Mouse (Mus musculus) heart, postnatal 10 days (tissue): ENCODE measurements around the gene Pptc7. TPM values are rescaled to one million over a fixed set of nuclear protein-coding genes. Genes with fewer than 3 reads are reported as not detected.
A peak's percentile ranks its signal among the peaks of the same experiment; 100 is the strongest.

Experiments
- DNase-seq, 2 experiments: peaks; one replicate each; pipeline ENCODE4 v3.0.0; 2021
- intact Hi-C: fragments of 180-260 bp; cut with DNase I; formaldehyde crosslinking; loops from one replicate; pipeline ENCODE4 v1.15.1; 2025
- total RNA-seq, 2 experiments: library from RNA; stranded (reverse); gene quantifications; 2 replicates each; pipeline ENCODE4 v1.2.3; 2021

Gene Pptc7
- total RNA-seq: 10 to 100 TPM; 63.4 to 83.1 TPM

DNA sequence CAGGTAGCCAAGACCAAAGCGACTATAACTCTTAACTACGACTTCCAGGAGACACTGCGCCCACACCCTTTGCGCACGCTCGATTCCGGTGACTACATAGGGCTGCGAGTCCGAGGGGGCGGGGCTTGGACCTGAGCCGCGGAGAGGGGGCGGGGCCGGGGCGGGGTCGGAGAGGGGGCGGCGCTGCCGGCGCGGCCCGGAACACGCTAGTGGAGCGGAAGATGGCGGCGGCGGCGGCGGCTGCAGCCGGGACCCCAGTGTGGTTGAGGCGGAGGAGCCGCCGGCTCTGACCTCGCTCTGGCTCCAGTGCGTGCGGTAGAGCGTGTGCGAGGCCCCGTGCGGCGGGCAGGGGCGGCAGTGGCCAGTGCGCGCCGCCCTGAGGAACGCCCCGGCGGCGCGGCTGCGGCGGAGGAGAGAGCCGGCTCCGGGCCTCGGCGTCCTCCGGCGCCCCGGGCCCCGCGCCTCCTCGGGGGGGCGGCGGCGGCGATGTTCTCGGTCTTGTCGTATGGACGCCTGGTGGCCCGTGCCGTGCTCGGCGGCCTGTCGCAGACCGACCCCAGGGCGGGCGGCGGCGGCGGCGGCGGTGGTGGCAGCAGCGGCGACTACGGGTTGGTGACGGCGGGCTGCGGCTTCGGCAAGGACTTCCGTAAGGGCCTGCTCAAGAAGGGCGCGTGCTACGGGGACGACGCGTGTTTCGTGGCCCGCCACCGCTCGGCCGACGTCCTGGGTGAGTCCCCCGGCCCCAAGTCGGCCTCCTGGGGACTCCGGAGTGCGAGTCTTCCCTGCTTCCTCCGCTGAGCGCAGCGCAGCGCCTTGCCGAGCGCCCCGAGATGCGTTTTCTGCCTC is at the start of gene Pptc7:
Pptc7 (plus strand) TSS at position 183 of the 846 bp plus-strand sequence.
- intact Hi-C loops: loop anchor here (2.0 to 5.0 kb wide), 2 partner anchors 30 to 108 kb away; partner anchors contain the start of gene Arpc3
- peak; percentile 91 to 93 for DNase-seq

DNA sequence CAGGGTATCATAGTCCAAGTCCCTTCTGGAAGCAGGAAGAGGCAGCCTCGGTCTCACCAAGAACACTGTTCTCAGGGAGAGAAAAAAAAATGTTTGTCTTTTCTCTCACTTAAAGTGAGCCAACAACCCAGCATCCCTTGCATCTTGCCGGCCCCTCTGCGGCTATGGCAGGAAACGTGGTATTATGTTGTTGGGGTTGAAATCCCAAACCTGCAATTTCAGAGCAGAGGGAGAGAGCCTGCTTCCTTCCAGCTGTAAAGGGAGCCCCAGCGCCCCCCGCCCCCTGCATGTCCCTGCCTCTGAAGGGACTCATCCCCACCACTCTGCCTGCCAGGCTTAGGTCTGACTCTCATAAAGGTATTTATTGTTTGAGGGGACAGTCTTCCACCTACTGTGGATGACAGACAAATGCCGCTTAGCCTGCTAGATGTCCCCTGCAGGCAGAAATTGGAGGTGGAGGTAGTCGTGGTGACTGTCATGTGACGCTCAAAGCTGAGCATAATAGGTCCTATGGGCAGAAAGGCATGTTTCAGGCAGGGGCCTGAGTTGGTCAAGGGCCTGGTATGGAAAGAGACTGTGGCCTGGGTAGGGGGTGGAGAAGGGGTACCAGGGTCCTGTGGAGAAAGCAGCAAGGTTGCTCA is 48.8 kb upstream of the Pptc7 start:
- intact Hi-C loops: no loop called here
- no peak for DNase-seq

DNA sequence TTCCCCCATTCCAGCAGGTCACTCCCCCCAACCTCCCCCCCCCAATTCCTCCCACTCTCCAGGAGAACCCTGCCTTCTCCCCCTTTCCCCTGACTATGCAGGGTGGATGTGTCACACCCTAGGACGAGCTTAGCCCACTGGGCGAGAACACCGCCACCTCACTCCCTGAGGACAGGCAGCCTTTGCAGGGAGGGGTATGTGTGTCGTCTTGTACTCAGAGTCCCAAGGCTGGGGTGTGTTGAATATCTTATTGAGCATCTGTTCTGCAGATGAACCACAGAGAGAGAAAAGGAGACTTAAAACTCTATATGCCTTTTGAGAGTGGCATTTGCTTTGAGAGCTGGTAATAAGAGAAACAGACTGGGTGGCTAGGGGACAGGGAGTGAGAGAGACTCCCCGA is 47.0 kb upstream of the Pptc7 start:
- intact Hi-C loops: no loop called here
- DNase-seq: no peak

DNA sequence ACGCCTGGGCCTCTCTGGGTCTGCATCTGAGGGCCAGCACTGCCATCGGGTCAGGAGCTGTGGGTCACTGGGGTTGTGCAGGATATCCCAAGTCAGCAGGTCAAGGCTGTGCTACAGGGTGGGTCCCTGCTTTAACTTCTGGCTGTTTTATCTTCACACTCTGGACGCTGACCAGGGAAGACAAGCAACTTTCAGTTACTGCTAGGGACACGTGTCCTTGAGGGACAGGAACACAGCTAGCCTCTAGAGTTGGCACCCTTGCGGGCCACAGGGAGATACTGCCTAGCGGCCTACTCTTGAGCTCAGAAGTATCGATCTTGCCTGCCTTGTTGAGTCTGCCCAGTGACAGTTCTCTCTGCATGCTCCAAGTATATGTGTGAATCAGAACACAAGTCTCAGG is 44.5 kb upstream of the Pptc7 start:
- no peak for DNase-seq
- intact Hi-C loops: no loop called here

DNA sequence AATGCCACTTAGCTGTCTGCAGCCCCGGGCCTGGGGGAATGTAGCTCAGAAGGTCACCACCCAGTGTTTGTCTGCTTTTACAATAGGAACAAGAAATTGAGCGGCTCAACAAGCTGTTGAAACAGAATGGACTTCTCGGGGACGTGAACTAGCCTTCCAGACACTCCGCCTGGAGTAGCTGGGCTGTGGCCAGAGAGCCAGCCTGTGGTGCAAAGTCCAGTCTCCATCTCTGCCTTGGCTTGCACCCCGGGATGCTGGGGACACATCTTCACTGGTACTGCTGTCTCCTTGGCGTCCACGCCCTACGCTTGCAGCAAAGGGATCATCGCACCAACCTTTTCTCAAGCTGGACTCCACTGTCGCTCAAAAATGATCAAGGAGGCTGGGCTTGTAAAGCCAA is 43.6 kb upstream of the Pptc7 start:
- DNase-seq: no peak
- intact Hi-C loops: no loop called here

DNA sequence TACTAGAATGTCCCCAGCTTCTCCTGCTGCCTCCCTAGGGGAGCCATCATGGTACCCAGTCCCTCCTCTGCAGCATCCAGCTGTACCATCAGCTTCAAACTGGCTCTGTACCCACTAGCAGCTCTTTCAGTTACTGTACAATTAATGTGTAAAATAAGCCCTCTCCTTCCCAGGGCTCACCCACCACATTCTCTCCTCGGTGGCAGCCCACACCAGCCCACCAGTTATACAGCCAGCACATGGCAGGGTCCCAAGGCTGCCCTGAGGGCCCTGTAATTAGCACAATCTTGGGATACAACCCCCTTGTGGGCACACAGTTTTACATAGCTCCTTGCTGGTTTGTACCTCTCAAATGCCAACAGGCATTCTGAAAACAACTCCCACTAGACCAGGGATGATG is 43.2 kb upstream of the Pptc7 start:
- no peak for DNase-seq
- intact Hi-C loops: no loop called here

DNA sequence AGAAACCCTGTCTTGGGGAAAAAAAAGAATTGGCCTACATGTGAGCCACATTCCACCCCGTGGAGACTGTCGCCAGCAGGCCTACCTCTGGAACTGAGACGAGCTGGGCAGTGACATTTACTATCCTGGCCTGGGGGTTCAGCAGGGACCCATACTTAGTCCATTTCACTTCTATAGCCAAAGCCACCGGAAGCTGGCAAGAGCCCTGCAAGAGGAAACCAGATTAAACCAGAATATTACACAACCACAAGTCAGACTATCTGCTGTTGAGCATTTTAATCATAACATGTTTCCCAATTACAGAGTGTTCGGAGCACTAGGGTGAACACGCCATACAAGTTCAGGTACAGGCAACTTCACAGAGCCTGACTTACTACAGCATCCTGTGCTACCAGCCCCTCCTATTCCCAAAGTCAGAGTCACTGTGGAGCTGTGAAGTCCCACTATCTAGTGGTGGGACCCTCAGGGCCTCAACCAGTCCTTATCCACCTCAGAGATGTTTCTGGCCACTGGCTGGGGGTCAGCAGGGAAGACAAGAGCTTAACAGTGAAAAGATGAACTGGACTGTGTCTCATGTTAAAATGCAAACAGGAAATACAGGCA is 41.5 kb upstream of the Pptc7 start:
- no peak for DNase-seq
- intact Hi-C loops: no loop called here

DNA sequence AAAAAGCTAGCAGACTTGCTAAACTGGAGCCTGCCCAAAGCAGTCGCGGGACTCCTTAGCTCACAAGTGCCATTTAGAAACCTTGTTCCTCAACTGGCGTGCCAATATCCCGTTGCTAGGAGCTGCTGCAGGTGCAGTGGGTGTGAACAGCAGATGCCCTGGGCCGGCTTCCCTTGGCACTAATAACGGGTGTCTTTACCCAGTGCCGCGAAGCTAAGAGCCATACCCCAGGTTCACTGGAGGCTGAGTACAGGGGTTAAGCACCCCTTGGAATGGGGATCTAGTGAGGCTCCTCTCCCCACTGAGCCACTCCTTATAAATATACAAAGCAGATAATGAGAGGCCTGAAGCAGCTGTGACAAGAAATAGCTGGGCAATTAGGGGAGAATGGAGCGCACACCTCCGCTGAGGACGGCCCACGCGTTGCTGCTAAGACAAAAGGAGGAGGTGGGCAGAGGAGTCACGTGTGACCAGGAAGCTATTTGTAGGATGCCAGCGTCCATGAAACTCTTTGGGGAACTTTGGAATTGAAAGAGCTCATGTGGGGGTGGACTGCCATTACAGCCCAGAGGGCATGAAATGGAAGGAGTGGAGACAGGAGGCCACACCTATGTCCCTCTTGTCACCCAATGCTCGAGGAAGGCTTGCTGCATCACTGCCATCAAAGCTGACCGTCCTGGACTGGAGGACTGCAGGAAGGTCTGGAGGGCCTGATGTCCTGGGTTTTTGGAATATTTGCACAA is 40.2 kb upstream of the Pptc7 start:
- intact Hi-C loops: no loop called here
- DNase-seq: no peak

DNA sequence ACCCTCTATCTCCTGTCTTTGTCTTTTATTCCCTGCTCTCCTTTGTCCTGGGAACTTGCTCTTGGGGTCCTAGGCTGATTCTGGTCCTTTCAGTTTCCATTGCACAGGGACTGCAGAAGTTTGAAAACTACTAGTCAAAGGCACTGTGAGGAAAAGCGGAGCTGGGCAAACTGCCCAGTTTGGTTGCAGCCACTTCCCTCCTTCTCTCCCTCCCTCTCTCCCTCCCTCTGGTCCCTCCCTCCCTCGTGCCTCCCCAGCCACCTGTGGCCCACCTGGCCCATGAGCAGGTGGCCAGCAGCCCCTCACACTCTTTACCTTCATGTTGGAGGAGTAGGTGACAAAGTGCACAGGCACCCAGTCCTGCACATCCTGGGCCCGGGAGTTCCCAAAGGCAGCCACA is 39.0 kb upstream of the Pptc7 start:
- intact Hi-C loops: no loop called here

DNA sequence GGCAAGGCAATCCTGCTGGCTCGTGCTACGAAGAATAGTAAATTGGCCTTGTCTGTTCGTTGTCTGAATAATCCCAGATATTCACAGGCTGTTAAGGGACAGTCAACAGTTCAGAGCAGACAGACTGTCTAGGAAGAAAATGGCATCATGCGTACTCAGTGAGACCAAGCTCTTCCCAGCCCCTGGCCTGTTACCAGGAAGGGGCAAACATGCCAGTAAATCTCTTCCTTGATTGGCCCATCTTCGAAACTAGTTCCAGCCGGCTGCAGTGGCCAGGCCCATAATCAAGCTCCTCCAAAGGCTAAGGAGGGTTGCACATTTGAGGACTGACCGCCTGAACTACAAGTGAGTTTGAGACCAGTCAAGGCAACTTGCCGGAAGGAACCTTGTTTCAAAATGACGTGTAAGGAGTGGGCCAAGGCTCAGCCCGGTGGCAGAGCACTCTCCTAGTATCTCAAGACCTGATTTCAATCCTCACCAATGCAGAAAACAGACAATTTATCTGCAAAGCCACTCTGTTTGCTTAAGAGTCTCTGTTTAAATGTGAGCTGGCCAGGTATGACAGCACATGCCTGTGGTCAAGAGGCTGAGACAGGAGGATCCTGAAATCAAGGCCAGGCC is 37.5 kb upstream of the Pptc7 start:
- no peak for DNase-seq
- intact Hi-C loops: no loop called here

More for the DNA sequence above, 39.0 kb upstream of the Pptc7 start:
- DNase-seq: no peak

DNA sequence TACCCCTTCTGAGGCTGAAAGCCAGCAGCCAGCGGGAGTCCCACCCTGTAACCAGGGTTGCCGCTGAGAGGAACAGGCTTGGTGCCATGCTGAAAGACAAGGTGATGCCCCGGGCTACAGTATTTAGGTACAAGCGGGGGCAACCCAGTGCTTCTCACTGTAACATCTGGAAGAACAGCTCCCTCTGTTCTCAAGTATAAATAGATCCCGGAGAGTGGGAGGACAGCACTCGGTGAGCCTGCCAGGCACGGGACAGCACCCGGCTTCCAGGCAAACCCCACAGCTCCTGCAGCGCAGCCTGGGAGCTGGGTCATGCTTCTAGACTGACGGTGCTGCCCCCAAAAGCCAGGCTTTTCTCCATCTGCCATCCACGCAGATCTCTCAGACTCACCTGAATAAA is 36.6 kb upstream of the Pptc7 start:
- intact Hi-C loops: no loop called here
- peak; percentile 43 to 62 for DNase-seq

DNA sequence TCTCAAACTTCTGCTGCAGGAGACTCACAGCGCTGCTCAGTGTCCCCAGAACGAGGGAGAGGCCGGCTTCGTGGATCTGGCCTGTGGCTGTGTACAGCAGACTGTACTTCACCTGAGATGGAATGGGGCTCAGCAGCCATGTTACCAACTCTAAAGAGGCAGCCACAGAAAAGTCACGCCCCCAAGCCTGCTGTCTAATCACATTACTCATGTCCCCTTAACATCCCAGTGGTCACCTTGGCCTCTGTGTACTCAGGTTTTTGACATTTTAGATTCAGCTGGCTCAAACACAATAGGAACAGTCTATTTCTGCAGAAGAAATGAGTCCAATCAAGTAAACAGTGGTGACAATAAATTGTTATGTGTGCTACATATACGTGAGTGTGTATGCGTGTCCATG is 36.2 kb upstream of the Pptc7 start:
- intact Hi-C loops: no loop called here
- no peak for DNase-seq

DNA sequence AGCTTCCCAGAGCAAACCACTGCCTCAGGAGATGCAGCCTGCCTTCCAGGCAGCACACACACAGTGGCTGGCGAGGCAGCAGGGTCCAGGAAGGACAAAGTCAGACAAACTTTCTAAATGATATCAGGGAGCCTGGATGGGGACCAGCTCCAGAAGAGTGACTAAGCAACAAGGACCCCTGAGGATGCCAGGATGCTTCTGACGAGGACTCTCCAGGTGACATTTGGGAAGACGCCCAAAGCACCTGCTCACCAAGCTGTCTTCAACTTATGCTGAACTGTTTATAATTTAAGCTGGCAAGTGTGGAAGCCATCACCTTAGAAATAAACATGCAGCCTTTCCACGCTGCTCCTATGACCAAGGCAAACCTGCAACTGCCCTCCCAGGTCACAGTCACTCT is 34.9 kb upstream of the Pptc7 start:
- intact Hi-C loops: no loop called here
- DNase-seq: no peak

DNA sequence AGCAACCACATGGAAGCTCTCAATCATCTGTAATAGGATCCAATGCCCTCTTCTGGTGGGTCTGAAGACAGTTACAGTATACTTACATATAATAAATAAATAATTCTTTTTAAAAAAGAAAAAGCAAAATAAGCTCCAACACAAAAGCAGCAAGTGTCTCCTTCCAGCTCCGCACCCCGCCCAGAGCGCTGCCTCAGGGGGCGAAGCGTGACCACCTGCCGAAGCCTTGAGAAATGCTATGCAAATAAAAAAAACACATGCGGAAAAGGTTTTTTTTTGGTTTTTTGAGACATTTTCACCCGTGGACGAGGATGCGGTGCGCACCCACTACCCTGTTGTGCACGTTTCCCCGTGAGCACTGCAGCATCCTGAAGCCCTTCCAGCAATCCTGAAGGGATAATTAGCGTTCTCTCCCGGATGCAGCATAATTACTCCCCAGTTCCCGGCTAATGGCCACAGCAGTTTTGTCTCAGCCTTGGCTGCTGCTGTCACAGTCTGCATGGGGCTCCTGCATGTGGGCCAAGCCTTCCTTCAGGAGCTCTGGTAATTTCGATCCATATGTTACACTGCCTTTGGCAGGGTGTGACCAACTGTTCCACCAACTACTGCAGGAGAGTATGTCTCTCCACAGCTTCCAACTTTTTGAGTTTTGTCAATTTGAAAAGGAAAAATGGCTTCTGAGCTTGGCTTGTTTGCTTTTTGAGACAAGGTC is 32.1 kb upstream of the Pptc7 start:
- no peak for DNase-seq
- intact Hi-C loops: no loop called here

DNA sequence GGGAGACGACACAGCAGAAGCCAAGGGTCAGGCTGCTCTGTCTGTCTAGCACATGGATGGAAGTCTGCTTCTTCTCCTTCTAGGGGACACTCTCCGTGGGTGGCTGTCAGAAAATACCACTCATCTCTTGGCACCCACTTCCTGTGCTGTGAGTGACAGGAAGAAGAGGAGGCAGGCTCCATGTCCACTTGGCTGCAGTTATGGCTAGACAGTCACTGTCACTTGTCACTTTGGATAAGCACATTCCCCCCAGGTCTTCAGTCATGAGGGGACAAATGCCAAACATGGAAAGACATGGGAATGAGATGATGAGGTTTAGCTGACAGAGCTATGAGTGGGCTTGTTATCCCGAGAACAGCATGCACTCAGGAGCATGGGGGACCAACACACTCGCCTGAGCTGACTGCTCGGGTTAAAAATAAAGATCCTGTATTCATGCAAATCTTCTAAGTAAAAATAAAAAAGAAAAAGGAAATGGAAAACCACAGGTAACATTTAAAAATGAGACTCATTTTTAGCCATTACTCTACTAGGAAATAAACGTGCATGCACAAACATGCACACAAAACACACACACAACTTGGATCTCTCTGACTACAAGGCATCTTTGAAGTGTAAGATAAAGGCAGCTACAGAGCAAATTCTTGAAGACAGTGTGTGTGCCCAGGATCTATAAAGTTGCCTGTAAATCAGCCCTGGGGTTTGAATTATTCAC is 26.0 kb upstream of the Pptc7 start:
- intact Hi-C loops: no loop called here
- no peak for DNase-seq

DNA sequence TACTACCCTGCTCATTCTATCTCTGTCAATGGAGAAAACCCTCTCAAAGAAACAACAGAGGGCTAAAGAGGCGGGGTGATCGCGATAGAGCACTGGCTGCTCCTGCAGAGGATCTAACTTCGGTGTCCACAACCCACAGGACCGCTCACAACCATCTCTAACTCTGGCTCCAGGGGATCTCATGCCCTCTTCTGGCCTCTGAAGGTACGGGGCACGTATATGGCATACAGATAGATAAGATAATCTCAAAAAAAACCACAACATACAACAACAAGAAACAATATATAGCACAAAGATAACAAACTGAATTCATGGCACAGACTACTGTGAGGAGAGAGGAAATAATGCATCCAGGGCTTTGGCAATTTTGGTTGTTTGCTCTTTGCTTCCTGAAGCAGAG is 22.1 kb upstream of the Pptc7 start:
- DNase-seq: no peak
- intact Hi-C loops: loop anchor here (2.0 to 10.0 kb wide), 2 partner anchors 133 to 383 kb away; partner anchors contain the start of gene P2rx7

DNA sequence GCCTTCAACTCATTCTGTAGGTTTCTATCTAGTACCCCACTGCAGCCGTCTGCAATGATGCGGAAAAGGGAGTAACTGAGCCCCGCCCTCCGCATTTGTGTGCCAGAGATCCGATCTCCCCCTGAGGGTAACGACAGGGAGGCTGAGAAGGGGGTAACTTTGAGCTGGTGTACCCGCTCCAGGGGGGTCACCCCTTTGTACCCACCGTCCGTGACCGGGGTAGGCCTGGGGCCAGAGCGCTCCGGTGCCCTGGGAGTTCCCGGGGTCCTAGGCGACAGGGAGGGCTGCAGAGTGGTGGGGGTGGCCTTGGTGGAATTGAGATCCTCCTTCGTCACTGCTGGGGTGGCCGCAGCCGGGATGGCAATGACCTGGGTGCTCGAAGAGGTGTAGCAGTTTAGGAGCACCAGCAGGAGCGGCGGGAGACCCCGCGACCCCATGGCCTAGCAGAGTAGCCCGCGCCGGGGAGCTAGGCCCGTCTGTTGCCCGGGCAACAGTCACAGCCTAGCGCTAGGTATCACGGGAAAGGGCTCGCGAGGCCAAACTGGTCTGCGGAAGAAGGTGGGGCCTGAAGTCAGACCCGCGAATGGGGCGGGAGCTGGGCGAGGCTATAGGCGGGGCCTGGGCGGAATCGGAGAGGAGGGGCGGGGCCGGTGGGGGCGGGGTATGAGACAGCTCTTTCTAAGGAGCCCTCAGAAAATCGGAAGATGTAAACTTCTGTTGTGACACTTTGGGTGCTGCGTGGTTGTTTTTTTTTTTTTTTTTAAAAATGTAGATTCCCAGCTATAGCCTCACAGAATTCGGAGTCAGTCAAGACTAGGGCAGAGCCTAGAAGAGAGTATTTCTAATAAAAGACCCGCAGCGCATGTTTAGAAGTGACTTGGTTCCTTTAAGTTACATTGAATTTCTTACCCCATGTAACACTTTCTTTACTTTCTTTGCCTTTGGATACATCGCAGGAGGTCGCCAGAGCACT is 19.9 kb upstream of the Pptc7 start, which contains the start of gene Tctn1:
Tctn1 (minus strand) TSS at position 528 of the 973 bp plus-strand sequence.
- intact Hi-C loops: loop anchor here (2.0 to 10.0 kb wide), 2 partner anchors 135 to 381 kb away; partner anchors contain the start of gene P2rx7
- DNase-seq: peak; percentile 91

DNA sequence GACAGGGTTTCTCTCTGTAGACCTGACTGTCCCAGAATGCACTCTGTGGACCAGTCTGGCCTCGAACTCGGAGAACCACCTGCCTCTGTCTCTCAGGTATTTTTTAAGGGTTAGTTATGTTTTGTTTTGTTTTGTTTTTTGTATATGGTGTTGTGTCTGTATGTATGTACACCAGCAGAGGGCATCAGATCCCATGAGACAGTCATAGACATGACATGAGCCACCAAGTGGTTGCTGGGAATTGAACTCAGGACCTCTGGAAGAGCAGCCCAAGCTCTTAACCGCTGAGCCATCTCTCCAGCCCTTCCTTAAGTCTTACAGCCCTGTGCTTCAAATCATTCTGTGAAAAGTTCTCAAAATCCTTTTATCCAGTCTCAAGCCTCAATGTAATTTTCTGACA is 19.0 kb upstream of the Pptc7 start:
- DNase-seq: no peak
- intact Hi-C loops: loop anchor here (5.0 to 10.0 kb wide), 2 partner anchors 127 to 380 kb away; partner anchors contain the start of genes Arpc3 and P2rx7
